Mouse (Mus musculus) midbrain, embryonic 12.5 days (tissue): ENCODE data around the gene Dbp. TPM values are rescaled to one million over a fixed set of nuclear protein-coding genes. Genes with fewer than 3 reads are reported as not detected.

ENCODE experiments used
- ATAC-seq: fragments of 200-750 bp; cut with Nextera tagmentation; 2 replicates; pipeline ENCODE4 v1.8.0; 2017; ENCODE audit warnings: low read depth, moderate TSS enrichment, moderate library complexity; ENCODE audit not compliant: low FRiP score
- H3K27ac ChIP-seq: fragments of 300-500 bp; sonication (generic); replicated peaks from 2 replicates; pipeline ENCODE4 v1.5.1; 2016; ENCODE audit warnings: mild to moderate bottlenecking
- H3K27me3 ChIP-seq: fragments of 300-500 bp; sonication (generic); 2 replicates; pipeline ENCODE4 v1.6.1; 2016; ENCODE audit warnings: mild to moderate bottlenecking
- H3K36me3 ChIP-seq: fragments of 300-500 bp; sonication (generic); 2 replicates; pipeline ENCODE4 v1.6.1; 2016
- H3K4me1 ChIP-seq: fragments of 300-500 bp; sonication (generic); 2 replicates; pipeline ENCODE4 v1.6.1; 2016
- H3K4me2 ChIP-seq: fragments of 300-500 bp; sonication (generic); replicated peaks from 2 replicates; pipeline ENCODE4 v1.6.1; 2016; ENCODE audit warnings: mild to moderate bottlenecking, moderate library complexity
- H3K4me3 ChIP-seq: fragments of 300-500 bp; sonication (generic); 2 replicates; pipeline ENCODE4 v1.5.1; 2016; ENCODE audit warnings: mild to moderate bottlenecking
- H3K9ac ChIP-seq: fragments of 300-500 bp; sonication (generic); replicated peaks from 2 replicates; pipeline ENCODE4 v1.6.1; 2016; ENCODE audit warnings: mild to moderate bottlenecking, moderate library complexity
- H3K9me3 ChIP-seq: fragments of 300-500 bp; sonication (generic); 2 replicates; pipeline ENCODE4 v1.6.1; 2016; ENCODE audit warnings: mild to moderate bottlenecking
- WGBS: fragments of 180-500 bp; shearing (Covaris S2); methylation state at CpG from one replicate; pipeline ENCODE4 v1.1.7; 2016; 5-methylcytosine and 5-hydroxymethylcytosine counted together
- polyA plus RNA-seq: library from polyadenylated mRNA; unstranded; fragments of >200 nt; fragmentation: Nextera tagmentation; extraction: Ambion mirVana; gene quantifications from 2 replicates; pipeline ENCODE4 v1.2.1, GENCODE M21; 2016

Gene Dbp
- polyA plus RNA-seq, 1 experiment from 2014 or later = 4.5 TPM

GRCm38 (mm10) chr7:45715090-45715708 is 10.3 kb downstream of the Dbp start, which contains the start of gene Rpl18:
Gene Rpl18, plus strand, starts transcription at chr7:45715457.
- H3K4me1 ChIP-seq = peaks cover 53% of the 10 kb centered on the region
- H3K9me3 ChIP-seq = no peaks in the 10 kb centered on the region
- H3K4me3 ChIP-seq = peak within 1 kb of the TSS; percentile 76
- H3K27me3 ChIP-seq = no peaks in the 10 kb centered on the region
- WGBS = 7% methylated on average over 34 of the region's 34 CpGs
- peak within 1 kb of the TSS; percentile 92 for H3K4me2 ChIP-seq
- H3K27ac ChIP-seq = peak within 1 kb of the TSS; percentile 68
- ATAC-seq = peak; percentile 90
- H3K36me3 ChIP-seq = peaks cover 46% of the 10 kb centered on the region
- H3K9ac ChIP-seq = peak within 1 kb of the TSS; percentile 98

- peaks cover 46% of the 10 kb centered on the region for H3K36me3 ChIP-seq
- ATAC-seq = no peak
- H3K9ac ChIP-seq = peak overlapping the region; percentile 98
These were observed 11.0 kb downstream of the Dbp start for GRCm38 (mm10) chr7:45715741-45716459.

GRCm38 (mm10) chr7:45716460-45716857 is 11.6 kb downstream of the Dbp start:
- H3K36me3 ChIP-seq = peaks cover 46% of the 10 kb centered on the region
- WGBS = 87% methylated on average over 3 of the region's 3 CpGs
- no peaks in the 10 kb centered on the region for H3K27me3 ChIP-seq
- H3K4me1 ChIP-seq = peaks cover 46% of the 10 kb centered on the region
- H3K4me2 ChIP-seq = peak overlapping the region; percentile 92
- no peak for ATAC-seq
- H3K27ac ChIP-seq = no peak overlapping the region
- H3K9ac ChIP-seq = peak overlapping the region; percentile 98
- H3K4me3 ChIP-seq = peak overlapping the region; percentile 91
- no peaks in the 10 kb centered on the region for H3K9me3 ChIP-seq

More at GRCm38 (mm10) chr7:45715741-45716459, 11.0 kb downstream of the Dbp start:
- Histone ChIP-seq H3K4me1 (peaks cover 48% of the 10 kb centered on the region), H3K4me3 (peak overlapping the region; percentile 76), H3K27me3 (no peaks in the 10 kb centered on the region), H3K27ac (peak overlapping the region; percentile 68), H3K4me2 (peak overlapping the region; percentile 92), H3K9me3 (no peaks in the 10 kb centered on the region)
- 85% methylated on average over 19 of the region's 19 CpGs for WGBS

GRCm38 (mm10) chr7:45716952-45717917 is 12.3 kb downstream of the Dbp start:
- Histone ChIP-seq H3K4me3 (peak overlapping the region; percentile 91), H3K36me3 (peaks cover 46% of the 10 kb centered on the region), H3K27ac (peak overlapping the region; percentile 89), H3K9me3 (no peaks in the 10 kb centered on the region), H3K4me1 (peaks cover 46% of the 10 kb centered on the region), H3K27me3 (no peaks in the 10 kb centered on the region), H3K4me2 (peak overlapping the region; percentile 92), H3K9ac (peak overlapping the region; percentile 98)
- WGBS = 13% methylated on average over 31 of the region's 31 CpGs
- ATAC-seq = peak; percentile 16

GRCm38 (mm10) chr7:45717918-45718297 is 13.0 kb downstream of the Dbp start, which contains the start of gene Sphk2:
Gene Sphk2, minus strand, starts transcription at chr7:45718002.
- Histone ChIP-seq H3K4me1 (peaks cover 46% of the 10 kb centered on the region), H3K4me2 (peak within 1 kb of the TSS; percentile 92), H3K36me3 (peaks cover 46% of the 10 kb centered on the region), H3K27me3 (no peaks in the 10 kb centered on the region), H3K9ac (peak within 1 kb of the TSS; percentile 98), H3K27ac (peak within 1 kb of the TSS; percentile 89), H3K9me3 (no peaks in the 10 kb centered on the region), H3K4me3 (peak within 1 kb of the TSS; percentile 91)
- peak; percentile 76 for ATAC-seq
- under 1% methylated on average over 41 of the region's 41 CpGs for WGBS

GRCm38 (mm10) chr7:45718331-45718730 is 13.4 kb downstream of the Dbp start:
- H3K4me1 ChIP-seq = peaks cover 46% of the 10 kb centered on the region
- H3K4me2 ChIP-seq = peak overlapping the region; percentile 92
- peak overlapping the region; percentile 89 for H3K27ac ChIP-seq
- peak overlapping the region; percentile 98 for H3K9ac ChIP-seq
- H3K4me3 ChIP-seq = peak overlapping the region; percentile 91
- H3K36me3 ChIP-seq = peaks cover 46% of the 10 kb centered on the region
- ATAC-seq = no peak
- no peaks in the 10 kb centered on the region for H3K9me3 ChIP-seq
- no peaks in the 10 kb centered on the region for H3K27me3 ChIP-seq
- under 1% methylated on average over 20 of the region's 20 CpGs for WGBS

GRCm38 (mm10) chr7:45719180-45719579 is 14.3 kb downstream of the Dbp start:
- Histone ChIP-seq H3K27me3 (no peaks in the 10 kb centered on the region), H3K9ac (peak overlapping the region; percentile 98), H3K4me3 (peak overlapping the region; percentile 91), H3K4me1 (peaks cover 42% of the 10 kb centered on the region), H3K36me3 (peaks cover 51% of the 10 kb centered on the region), H3K4me2 (peak overlapping the region; percentile 92), H3K9me3 (no peaks in the 10 kb centered on the region), H3K27ac (no peak overlapping the region)
- 85% methylated on average over 10 of the region's 10 CpGs for WGBS
- ATAC-seq = no peak

- H3K36me3 ChIP-seq = peaks cover 56% of the 10 kb centered on the region
- H3K9me3 ChIP-seq = no peaks in the 10 kb centered on the region
- no peaks in the 10 kb centered on the region for H3K27me3 ChIP-seq
- no peak for ATAC-seq
- peak overlapping the region; percentile 91; the same call in 1 of the 2 replicates for H3K4me3 ChIP-seq
- H3K4me2 ChIP-seq = peak overlapping the region; percentile 92; the same call in 1 of the 2 replicates
- WGBS = 92% methylated on average over 16 of the region's 16 CpGs
- H3K4me1 ChIP-seq = peaks cover 35% of the 10 kb centered on the region
- H3K9ac ChIP-seq = no peak overlapping the region
- no peak overlapping the region for H3K27ac ChIP-seq
These were observed 15.0 kb downstream of the Dbp start for GRCm38 (mm10) chr7:45719738-45720412.

GRCm38 (mm10) chr7:45720413-45721233 is 15.7 kb downstream of the Dbp start, which contains the start of gene Fam83e:
Gene Fam83e, plus strand, starts transcription at chr7:45721212.
- H3K4me3 ChIP-seq = no peak within 1 kb of the TSS
- H3K27me3 ChIP-seq = no peaks in the 10 kb centered on the region
- peaks cover 64% of the 10 kb centered on the region for H3K36me3 ChIP-seq
- WGBS = 88% methylated on average over 14 of the region's 14 CpGs
- H3K4me1 ChIP-seq = peaks cover 32% of the 10 kb centered on the region
- no peaks in the 10 kb centered on the region for H3K9me3 ChIP-seq
- no peak within 1 kb of the TSS for H3K9ac ChIP-seq
- no peak within 1 kb of the TSS for H3K4me2 ChIP-seq
- ATAC-seq = no peak
- H3K27ac ChIP-seq = 0 out of 2 replicates have a peak within 1 kb of the TSS, but pooled peaks have one; percentile 15

GRCm38 (mm10) chr7:45721234-45721571 is 16.3 kb downstream of the Dbp start:
- H3K4me3 ChIP-seq = no peak overlapping the region

More at GRCm38 (mm10) chr7:45721234-45721571, 16.3 kb downstream of the Dbp start:
- no peak overlapping the region for H3K9ac ChIP-seq
- H3K27me3 ChIP-seq = no peaks in the 10 kb centered on the region
- H3K27ac ChIP-seq = no peak overlapping the region
- peaks cover 69% of the 10 kb centered on the region for H3K36me3 ChIP-seq
- no peaks in the 10 kb centered on the region for H3K9me3 ChIP-seq
- ATAC-seq = no peak
- no peak overlapping the region for H3K4me2 ChIP-seq
- 84% methylated on average over 7 of the region's 7 CpGs for WGBS
- peaks cover 26% of the 10 kb centered on the region for H3K4me1 ChIP-seq
